Mouse (Mus musculus) G1E (cell line): ENCODE results near the gene March2.

Source experiments
- CTCF ChIP-seq: IDR thresholded peaks from 2 replicates; pipeline ENCODE4 v1.5.1; 2012; ENCODE audit warnings: low read depth, low read length, inconsistent platforms, mixed read lengths
- POLR2AphosphoS5 ChIP-seq: IDR thresholded peaks from 2 replicates; pipeline ENCODE4 v1.6.1; 2012; ENCODE audit warnings: low read depth, low read length, inconsistent platforms; ENCODE audit not compliant: insufficient replicate concordance

GRCm38 (mm10) chr17:33718944-33719725 is 665 bp upstream of the March2 start:
- no peak for TF ChIP-seq CTCF
- no peak for TF ChIP-seq POLR2AphosphoS5
